Mouse (Mus musculus) E14TG2a.4 (cell line): ENCODE results near the gene Hip1r.

Experiments used
- H3K27me3 ChIP-seq: 2 replicates; pipeline ENCODE4 v1.6.1; 2014; ENCODE audit warnings: low read length, control low read depth; ENCODE audit not compliant: insufficient read depth
- H3K36me3 ChIP-seq: 2 replicates; pipeline ENCODE4 v1.6.1; 2014; ENCODE audit warnings: low read length, control low read depth; ENCODE audit not compliant: insufficient read depth
- H3K4me1 ChIP-seq: replicated peaks from 2 replicates; pipeline ENCODE4 v1.6.1; 2014; ENCODE audit warnings: low read depth, low read length, control low read depth
- H3K4me3 ChIP-seq: replicated peaks from 2 replicates; pipeline ENCODE4 v1.5.1; 2014; ENCODE audit warnings: mild to moderate bottlenecking, low read length
- H3K9me3 ChIP-seq: 2 replicates; pipeline ENCODE4 v1.6.1; 2014; ENCODE audit warnings: low read length, control low read depth
- CTCF ChIP-seq: conservative IDR thresholded peaks from 2 replicates; pipeline ENCODE4 v1.5.1; 2014; ENCODE audit warnings: low read length
- NANOG ChIP-seq: IDR thresholded peaks from 2 replicates; pipeline ENCODE4 v1.6.1; 2014; ENCODE audit warnings: borderline replicate concordance, low read length, mixed read lengths
- POU5F1 ChIP-seq: IDR thresholded peaks from 2 replicates; pipeline ENCODE4 v1.6.1; 2014; ENCODE audit warnings: low read length, borderline replicate concordance

Hip1r gene

DNA sequence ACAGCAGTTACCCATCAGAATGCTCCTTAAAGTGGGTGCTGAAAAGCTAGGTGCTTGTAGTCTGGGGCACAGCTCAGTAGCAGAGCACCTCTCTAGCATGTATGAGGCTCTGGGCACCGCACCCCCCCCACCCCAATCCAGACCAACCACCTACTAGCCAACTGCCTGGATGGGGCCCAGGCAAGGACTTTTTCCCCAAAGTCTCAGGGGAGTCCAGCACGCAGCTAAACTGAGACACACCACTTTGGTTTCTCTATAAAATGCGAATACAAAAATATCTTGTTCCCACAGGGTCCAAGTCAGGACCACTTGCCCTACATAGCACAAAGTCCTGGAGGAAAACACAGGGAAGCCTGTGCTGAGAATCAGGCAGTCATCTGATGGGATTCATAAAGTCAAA is 40.8 kb downstream of the Hip1r start:
- Histone ChIP-seq H3K4me1 (peaks cover 72% of the 10 kb centered on the region), H3K36me3 (peaks cover 7% of the 10 kb centered on the region), H3K9me3 (no peaks in the 10 kb centered on the region), H3K4me3 (no peak overlapping the region), H3K27me3 (no peaks in the 10 kb centered on the region)
- TF ChIP-seq POU5F1 (no peak), CTCF (no peak), NANOG (no peak)

DNA sequence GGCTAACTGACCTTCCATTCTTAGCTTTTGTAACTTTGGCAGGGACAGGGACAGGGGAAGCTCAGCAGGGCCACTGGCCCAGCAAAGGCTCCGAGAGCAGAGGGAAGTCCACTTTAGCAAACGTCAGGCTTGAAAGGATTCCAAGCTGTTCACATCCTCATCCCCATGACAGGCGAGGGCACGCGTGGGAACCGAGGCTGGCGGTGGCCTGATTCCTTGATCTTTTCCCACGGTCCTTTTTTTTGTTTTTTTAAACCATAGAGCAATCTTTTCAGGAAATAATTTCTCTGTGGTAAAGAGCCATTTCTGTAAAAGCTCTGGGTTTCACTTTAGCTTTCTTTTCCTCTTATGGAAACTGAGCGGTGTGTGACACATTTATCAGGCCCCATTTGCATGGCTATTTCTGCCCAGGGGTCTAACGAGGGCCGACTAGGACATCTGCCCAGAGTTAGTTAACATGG is 41.4 kb downstream of the Hip1r start:
- no peak for TF ChIP-seq NANOG
- no peak for TF ChIP-seq CTCF
- TF ChIP-seq POU5F1: no peak
- H3K4me3 ChIP-seq: no peak overlapping the region
- peaks cover 3% of the 10 kb centered on the region; the same call in 1 of the 2 replicates for H3K36me3 ChIP-seq

DNA sequence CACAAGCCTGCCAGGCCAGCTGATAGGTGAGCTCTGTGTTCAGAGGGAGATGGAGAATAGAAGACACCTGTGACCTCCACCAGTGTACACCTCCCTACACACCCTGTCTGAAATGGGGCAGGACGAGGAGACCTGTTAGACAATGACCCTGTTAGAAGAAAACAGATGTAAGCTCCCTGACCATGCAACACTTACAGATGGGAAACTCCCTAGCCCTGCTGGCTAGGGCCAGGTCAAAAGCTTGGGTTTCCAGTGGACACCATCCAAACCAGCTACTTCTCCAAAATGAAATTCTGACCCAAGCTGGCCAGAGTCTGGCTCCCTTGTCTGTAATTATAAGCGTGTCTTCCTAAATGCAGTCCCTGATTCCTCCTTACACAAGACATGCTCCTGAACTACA is 42.3 kb downstream of the Hip1r start:
- H3K9me3 ChIP-seq: no peaks in the 10 kb centered on the region
- no peaks in the 10 kb centered on the region for H3K27me3 ChIP-seq
- no peaks in the 10 kb centered on the region for H3K36me3 ChIP-seq
- TF ChIP-seq POU5F1: no peak
- TF ChIP-seq CTCF: no peak
- no peak for TF ChIP-seq NANOG
- H3K4me3 ChIP-seq: no peak overlapping the region
- peaks cover 78% of the 10 kb centered on the region for H3K4me1 ChIP-seq

More for the DNA sequence above, 41.4 kb downstream of the Hip1r start:
- Histone ChIP-seq H3K9me3 (no peaks in the 10 kb centered on the region), H3K4me1 (peaks cover 74% of the 10 kb centered on the region), H3K27me3 (no peaks in the 10 kb centered on the region)

DNA sequence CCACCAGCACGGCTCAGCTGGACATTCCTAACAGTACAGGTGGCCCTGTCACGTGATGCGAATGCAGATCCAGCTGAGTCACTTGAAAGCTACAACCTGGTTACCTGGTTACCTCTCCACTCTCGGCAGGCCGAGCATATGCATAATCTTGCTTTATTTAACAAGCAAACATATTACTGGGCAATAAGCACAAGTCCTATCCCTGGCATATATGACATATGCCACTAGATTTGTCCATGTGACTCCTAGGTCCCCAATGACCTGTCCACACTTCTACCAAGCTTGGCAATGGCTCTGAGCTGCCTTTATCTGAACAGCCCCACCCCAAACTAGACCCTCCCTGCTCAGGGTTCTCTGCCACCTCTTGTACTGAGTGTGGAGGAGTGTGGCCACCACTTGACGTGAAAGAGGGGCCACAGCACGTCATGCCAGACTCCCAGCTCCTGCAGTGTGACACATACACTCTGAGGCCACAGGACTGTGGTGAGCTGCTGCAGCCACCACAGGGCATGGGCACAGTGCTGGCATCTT is 42.9 kb downstream of the Hip1r start:
- H3K4me1 ChIP-seq: peaks cover 72% of the 10 kb centered on the region
- no peaks in the 10 kb centered on the region for H3K9me3 ChIP-seq
- TF ChIP-seq NANOG (no peak), POU5F1 (no peak), CTCF (no peak)
- H3K36me3 ChIP-seq: no peaks in the 10 kb centered on the region
- H3K27me3 ChIP-seq: no peaks in the 10 kb centered on the region
- H3K4me3 ChIP-seq: no peak overlapping the region

DNA sequence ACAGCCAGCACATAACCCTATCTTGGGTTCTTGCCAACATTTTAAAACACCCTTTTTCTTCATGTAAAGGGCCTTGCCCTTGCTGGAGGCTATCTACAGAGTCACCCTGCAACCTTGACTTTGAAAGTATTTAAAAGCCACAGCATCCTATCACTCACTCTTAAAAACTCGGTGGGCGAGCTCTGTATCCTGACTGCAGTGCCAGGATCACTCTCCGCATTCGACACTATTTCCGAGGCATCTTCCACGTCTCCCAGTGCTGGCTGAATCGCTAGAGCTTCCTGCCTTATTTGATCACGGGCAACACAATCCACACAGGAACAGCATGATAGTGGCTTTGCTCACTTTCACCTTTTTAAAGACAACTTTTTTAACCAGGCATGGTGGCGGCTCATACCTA is 44.5 kb downstream of the Hip1r start:
- H3K36me3 ChIP-seq: peaks cover 3% of the 10 kb centered on the region; the same call in 1 of the 2 replicates
- peaks cover 59% of the 10 kb centered on the region for H3K4me1 ChIP-seq
- H3K9me3 ChIP-seq: no peaks in the 10 kb centered on the region
- no peaks in the 10 kb centered on the region for H3K27me3 ChIP-seq
- no peak overlapping the region for H3K4me3 ChIP-seq
- TF ChIP-seq POU5F1 (no peak), NANOG (no peak), CTCF (no peak)

DNA sequence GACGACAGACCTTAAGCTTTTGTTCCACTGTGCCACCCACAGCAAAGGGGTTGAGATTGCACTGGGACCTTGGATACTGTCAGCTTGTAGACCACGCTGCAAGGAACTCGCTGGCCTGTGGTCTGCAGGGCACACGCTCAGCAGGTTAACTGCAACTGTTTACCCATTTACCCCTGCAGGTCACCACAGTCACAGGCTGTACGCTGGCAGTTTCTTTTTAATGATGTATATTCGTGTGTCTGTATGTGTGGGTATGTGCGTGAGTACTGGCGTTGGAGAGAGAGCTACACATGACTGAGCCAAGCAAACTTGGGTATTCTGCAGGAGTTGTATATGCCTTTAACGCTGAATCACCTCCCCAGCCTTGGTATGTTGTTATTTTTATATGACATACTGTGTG is 45.2 kb downstream of the Hip1r start:
- H3K27me3 ChIP-seq: no peaks in the 10 kb centered on the region
- H3K9me3 ChIP-seq: no peaks in the 10 kb centered on the region
- H3K36me3 ChIP-seq: peaks cover 3% of the 10 kb centered on the region; the same call in 1 of the 2 replicates
- no peak for TF ChIP-seq CTCF
- TF ChIP-seq POU5F1: no peak
- no peak for TF ChIP-seq NANOG
- peaks cover 54% of the 10 kb centered on the region for H3K4me1 ChIP-seq
- no peak overlapping the region for H3K4me3 ChIP-seq

DNA sequence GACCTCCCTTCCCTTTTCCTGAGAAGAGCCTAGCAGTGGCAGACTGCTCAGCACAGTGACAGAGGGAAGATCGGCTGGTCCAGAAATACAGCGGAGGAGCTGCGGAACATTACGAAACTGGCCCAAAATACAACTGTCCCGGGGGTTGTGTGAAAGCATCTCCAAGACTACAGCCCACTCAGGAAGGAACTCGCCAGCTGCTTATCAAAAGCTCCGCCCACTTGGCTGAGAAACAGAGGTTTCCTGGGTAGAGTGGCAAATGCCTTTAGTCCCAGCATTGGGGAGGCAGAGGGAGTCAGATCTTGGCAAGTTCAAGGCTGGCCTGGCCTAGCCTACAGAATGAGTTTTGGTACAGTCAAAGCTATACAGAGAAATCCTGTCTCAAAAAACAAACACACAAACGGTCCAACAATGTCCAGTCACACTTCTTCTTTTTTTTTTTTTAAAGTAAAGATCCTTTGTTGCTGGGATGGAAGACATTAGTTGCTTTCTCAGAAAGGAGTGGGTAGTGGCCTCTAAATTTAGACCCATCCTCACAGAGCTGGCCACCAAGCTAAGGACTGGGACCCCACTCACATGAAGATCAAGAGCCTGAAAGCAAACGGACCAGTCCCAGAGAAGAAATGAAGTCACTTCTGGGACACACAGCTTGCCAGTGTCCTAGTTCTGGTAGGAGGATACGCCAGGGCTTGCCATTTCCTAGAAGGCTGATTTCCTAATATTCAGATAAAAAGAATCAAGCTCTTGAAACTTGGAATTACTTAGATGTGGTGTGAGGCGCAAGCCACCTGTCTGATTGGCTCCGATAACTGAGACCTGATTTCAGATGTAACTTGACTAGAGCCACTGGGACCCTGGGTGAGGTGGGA is 46.2 kb downstream of the Hip1r start:
- TF ChIP-seq CTCF (no peak), NANOG (no peak), POU5F1 (no peak)

DNA sequence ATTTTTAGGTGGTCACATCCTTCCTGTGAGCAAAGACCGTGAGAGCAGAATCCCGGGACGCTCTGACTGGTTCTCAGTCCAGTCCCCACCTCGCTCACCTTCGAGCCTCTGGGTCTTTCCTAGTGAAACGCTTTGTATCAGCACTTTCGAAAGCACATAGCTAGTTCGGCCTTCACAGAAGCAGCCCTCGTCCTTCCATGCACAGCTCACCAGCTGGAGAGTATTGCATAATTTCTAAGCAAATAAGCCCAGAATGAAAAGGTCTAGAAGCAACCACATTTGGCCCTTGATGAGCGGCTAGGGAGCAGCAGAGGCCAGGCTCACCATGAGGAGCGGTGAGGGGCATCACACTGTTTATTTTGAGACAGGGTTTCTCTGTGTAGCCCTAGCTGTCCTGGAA is 47.7 kb downstream of the Hip1r start:
- Histone ChIP-seq H3K36me3 (peaks cover 8% of the 10 kb centered on the region), H3K9me3 (no peaks in the 10 kb centered on the region), H3K27me3 (no peaks in the 10 kb centered on the region), H3K4me3 (no peak overlapping the region), H3K4me1 (peaks cover 46% of the 10 kb centered on the region)
- TF ChIP-seq NANOG (no peak), POU5F1 (no peak), CTCF (no peak)

More for the DNA sequence above, 46.2 kb downstream of the Hip1r start:
- peaks cover 52% of the 10 kb centered on the region for H3K4me1 ChIP-seq
- H3K27me3 ChIP-seq: no peaks in the 10 kb centered on the region
- H3K36me3 ChIP-seq: peaks cover 3% of the 10 kb centered on the region; the same call in 1 of the 2 replicates
- H3K9me3 ChIP-seq: no peaks in the 10 kb centered on the region
- H3K4me3 ChIP-seq: no peak overlapping the region

DNA sequence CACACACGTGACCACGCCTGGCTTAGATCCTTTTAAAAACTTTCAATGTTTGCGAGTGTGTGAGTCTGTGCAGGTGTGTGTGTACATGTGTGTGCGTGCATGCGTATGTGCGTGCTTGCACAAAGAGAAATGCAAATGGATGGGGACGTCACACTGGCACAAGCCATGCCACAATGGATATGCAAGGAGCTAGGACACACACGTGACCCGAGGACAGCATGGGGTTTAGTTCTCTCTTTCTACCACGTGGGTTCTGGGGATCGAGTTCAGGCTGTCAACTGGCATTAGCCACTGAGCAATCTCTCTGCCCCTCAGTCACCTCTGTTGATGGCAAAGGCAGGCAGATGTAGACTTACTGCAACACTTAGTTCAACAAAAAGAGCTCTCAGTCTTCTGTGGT is 48.3 kb downstream of the Hip1r start:
- TF ChIP-seq NANOG (no peak), CTCF (no peak), POU5F1 (no peak)
- Histone ChIP-seq H3K4me3 (no peak overlapping the region), H3K9me3 (no peaks in the 10 kb centered on the region)

More for the DNA sequence above, 48.3 kb downstream of the Hip1r start:
- H3K27me3 ChIP-seq: no peaks in the 10 kb centered on the region
- H3K36me3 ChIP-seq: peaks cover 11% of the 10 kb centered on the region
- H3K4me1 ChIP-seq: peaks cover 45% of the 10 kb centered on the region
